Mouse (Mus musculus) forebrain, embryonic 16.5 days (tissue): ENCODE results near the gene Olfr39. TPM values are rescaled to one million over a fixed set of nuclear protein-coding genes. Genes with fewer than 3 reads are reported as not detected.
"Not testable (repeated sequence)": the region's sequence is repeated elsewhere in the genome, so short reads cannot be mapped to it uniquely, and the experiment has no call there.

Source experiments
- ATAC-seq: fragments of 200-750 bp; cut with Nextera tagmentation; 2 replicates; pipeline ENCODE4 v1.8.0; 2017; ENCODE audit warnings: mild to moderate bottlenecking, moderate library complexity
- H3K27ac ChIP-seq: fragments of 300-500 bp; sonication (generic); 2 replicates; pipeline ENCODE4 v1.5.1; 2014; ENCODE audit warnings: low read length, control low read depth
- H3K27me3 ChIP-seq: fragments of 300-500 bp; sonication (generic); replicated peaks from 2 replicates; pipeline ENCODE4 v1.6.1; 2014; ENCODE audit warnings: low read length; ENCODE audit not compliant: control insufficient read depth, insufficient read depth
- H3K36me3 ChIP-seq: fragments of 300-500 bp; sonication (generic); 2 replicates; pipeline ENCODE4 v1.6.1; 2014; ENCODE audit not compliant: control insufficient read depth, insufficient read depth
- H3K4me1 ChIP-seq: fragments of 300-500 bp; sonication (generic); replicated peaks from 2 replicates; pipeline ENCODE4 v1.6.1; 2014; ENCODE audit warnings: low read length; ENCODE audit not compliant: control insufficient read depth, insufficient read depth
- H3K4me2 ChIP-seq: fragments of 300-500 bp; sonication (generic); 2 replicates; pipeline ENCODE4 v1.6.1; 2014; ENCODE audit warnings: mild to moderate bottlenecking, low read length, control low read depth
- H3K4me3 ChIP-seq: fragments of 300-500 bp; sonication (generic); replicated peaks from 2 replicates; pipeline ENCODE4 v1.5.1; 2014; ENCODE audit warnings: mild to moderate bottlenecking, low read length, control low read depth
- H3K9ac ChIP-seq: fragments of 300-500 bp; sonication (generic); replicated peaks from 2 replicates; pipeline ENCODE4 v1.6.1; 2014; ENCODE audit warnings: low read depth, low read length, control low read depth
- H3K9me3 ChIP-seq: fragments of 300-500 bp; sonication (generic); 2 replicates; pipeline ENCODE4 v1.6.1; 2016; ENCODE audit warnings: low read length; ENCODE audit not compliant: control insufficient read depth
- WGBS: fragments of 180-500 bp; shearing (Covaris S2); extraction: QIAGEN DNeasy Blood & Tissue Kit; methylation state at CpG from one replicate; pipeline ENCODE4 v1.1.7; 2014; 5-methylcytosine and 5-hydroxymethylcytosine counted together
- polyA plus RNA-seq: library from polyadenylated mRNA; unstranded; fragments of >200 nt; fragmentation: Nextera tagmentation; extraction: Ambion mirVana; gene quantifications from 2 replicates; pipeline ENCODE4 v1.2.1, GENCODE M21; 2015

The Olfr39 gene
- polyA plus RNA-seq = not detected in 2 replicates

DNA sequence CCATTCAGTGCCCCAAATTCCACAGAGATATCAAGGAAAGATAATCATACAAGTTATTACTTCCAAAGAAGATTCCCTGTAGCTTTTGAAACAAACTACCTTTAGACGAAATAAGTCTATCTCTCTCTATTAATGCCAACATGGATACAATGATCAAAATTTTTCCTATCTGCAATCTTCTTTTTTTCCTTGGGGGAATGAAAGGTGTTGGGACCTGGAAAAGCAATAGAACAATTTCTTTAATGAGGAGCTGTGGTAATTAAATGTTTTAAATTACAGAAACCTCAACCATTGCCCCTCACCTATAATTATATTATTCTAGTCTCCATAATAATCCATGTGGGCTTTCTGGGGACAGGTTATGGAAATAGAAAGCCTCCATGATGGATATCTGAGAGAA lies at the start of gene Olfr39:
TSS of gene Olfr39 (plus strand) at position 301 of the 400 bp plus-strand sequence.
- no peak within 1 kb of the TSS for H3K9ac ChIP-seq
- no peaks in the 10 kb centered on the region for H3K27me3 ChIP-seq
- no peaks in the 10 kb centered on the region for H3K36me3 ChIP-seq
- H3K4me3 ChIP-seq = no peak within 1 kb of the TSS
- H3K4me1 ChIP-seq = no peaks in the 10 kb centered on the region
- whole genome bisulfite sequencing = 87% methylated on average over 1 of the region's 1 CpGs
- H3K9me3 ChIP-seq = no peaks in the 10 kb centered on the region
- no peak for ATAC-seq
- no peak within 1 kb of the TSS for H3K27ac ChIP-seq
- no peak within 1 kb of the TSS for H3K4me2 ChIP-seq

DNA sequence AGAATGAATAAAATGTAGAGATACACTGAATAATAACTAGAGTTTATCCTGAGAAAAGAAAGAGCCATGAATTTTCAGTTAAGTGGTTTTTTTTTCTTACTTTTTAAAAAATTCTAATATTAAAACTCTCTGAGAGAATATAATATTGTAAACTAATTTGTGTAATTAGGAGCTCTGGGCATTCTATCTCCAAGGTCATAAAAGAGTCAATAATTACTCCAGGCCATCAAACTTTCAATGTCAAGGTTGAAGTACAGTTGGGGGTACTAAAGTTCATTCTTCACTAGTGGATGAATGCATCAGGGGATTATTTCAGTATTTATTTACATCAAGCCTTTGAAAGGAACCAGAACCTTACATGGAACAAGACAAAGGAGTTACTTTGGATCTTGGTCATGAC lies 45.3 kb upstream of the Olfr39 start, which contains the start of gene Olfr872:
TSS of gene Olfr872 (plus strand) at position 301 of the 400 bp plus-strand sequence.
- Histone ChIP-seq H3K4me3 (no peak within 1 kb of the TSS), H3K27ac (no peak within 1 kb of the TSS), H3K27me3 (no peaks in the 10 kb centered on the region), H3K36me3 (no peaks in the 10 kb centered on the region), H3K4me1 (no peaks in the 10 kb centered on the region), H3K4me2 (no peak within 1 kb of the TSS), H3K9me3 (no peaks in the 10 kb centered on the region), H3K9ac (no peak within 1 kb of the TSS)
- no peak for ATAC-seq

- H3K27me3 ChIP-seq = no peaks in the 10 kb centered on the region
- 67% methylated on average over 2 of the region's 2 CpGs for WGBS
- no peak overlapping the region for H3K9ac ChIP-seq
- no peaks in the 10 kb centered on the region for H3K4me1 ChIP-seq
- H3K36me3 ChIP-seq = no peaks in the 10 kb centered on the region
- H3K4me2 ChIP-seq = no peak overlapping the region
- no peak overlapping the region for H3K4me3 ChIP-seq
- H3K9me3 ChIP-seq = 0 out of 2 replicates have a peak, but pooled peaks cover under 1% of the 10 kb centered on the region
- no peak overlapping the region for H3K27ac ChIP-seq
- ATAC-seq = no peak
Measured at GRCm38 (mm10) chr9:20237378-20237777, 44.8 kb upstream of the Olfr39 start.

- not testable (repeated sequence) for H3K27ac ChIP-seq, H3K9me3 ChIP-seq, H3K36me3 ChIP-seq, H3K4me3 ChIP-seq, H3K4me1 ChIP-seq, ATAC-seq, H3K4me2 ChIP-seq, H3K9ac ChIP-seq, H3K27me3 ChIP-seq
- 74% methylated on average over 5 of the region's 5 CpGs for WGBS
Measured at GRCm38 (mm10) chr9:20295562-20295961, 13.4 kb downstream of the Olfr39 start.

DNA sequence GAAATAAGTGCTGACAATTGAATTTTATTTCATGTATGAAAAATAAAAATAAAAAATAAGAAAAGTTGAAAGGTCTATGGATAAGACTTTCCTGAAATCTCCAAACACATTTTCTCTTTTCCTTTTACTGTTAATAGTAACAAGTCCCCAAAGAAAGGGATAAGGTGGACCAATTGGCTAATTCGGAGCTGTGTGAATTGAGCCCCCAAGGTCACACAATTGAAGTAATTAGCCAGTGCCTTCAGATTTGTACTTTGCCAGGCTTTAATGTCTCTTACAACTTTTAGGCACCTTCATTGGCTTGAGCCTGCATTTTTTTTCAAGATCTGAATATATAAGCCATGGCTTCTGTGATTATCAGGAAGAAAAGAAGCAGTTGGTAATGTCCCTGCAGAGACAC lies 16.1 kb downstream of the Olfr39 start, which contains the start of gene Olfr873:
TSS of gene Olfr873 (plus strand) at position 301 of the 400 bp plus-strand sequence.
- H3K27me3 ChIP-seq = no peaks in the 10 kb centered on the region
- H3K4me2 ChIP-seq = no peak within 1 kb of the TSS
- H3K9me3 ChIP-seq = no peaks in the 10 kb centered on the region
- no peak within 1 kb of the TSS for H3K27ac ChIP-seq
- no peak within 1 kb of the TSS for H3K9ac ChIP-seq
- H3K4me1 ChIP-seq = no peaks in the 10 kb centered on the region
- no peaks in the 10 kb centered on the region for H3K36me3 ChIP-seq
- H3K4me3 ChIP-seq = no peak within 1 kb of the TSS
- WGBS = 82% methylated on average over 1 of the region's 1 CpGs
- ATAC-seq = no peak

- no peak within 1 kb of the TSS for H3K4me2 ChIP-seq
- H3K27ac ChIP-seq = no peak within 1 kb of the TSS
- no peaks in the 10 kb centered on the region for H3K9me3 ChIP-seq
- ATAC-seq = no peak
- H3K9ac ChIP-seq = no peak within 1 kb of the TSS
- no peak within 1 kb of the TSS for H3K4me3 ChIP-seq
- no peaks in the 10 kb centered on the region for H3K4me1 ChIP-seq
- no peaks in the 10 kb centered on the region for H3K27me3 ChIP-seq
- H3K36me3 ChIP-seq = no peaks in the 10 kb centered on the region
Measured at GRCm38 (mm10) chr9:20335994-20336393, 53.8 kb downstream of the Olfr39 start, which contains the start of gene Olfr18. TSS of gene Olfr18 (minus strand) at chr9:20336094.

Other genes starting within 250 kb of the Olfr39 start
- gene Olfr867, start 224.8 kb upstream of the Olfr39 start, polyA plus RNA-seq = not detected in 2 replicates
- not detected in 2 replicates for gene Olfr868, start 183.7 kb upstream of the Olfr39 start, polyA plus RNA-seq
- gene Olfr869, start 153.3 kb upstream of the Olfr39 start, polyA plus RNA-seq = not detected in 2 replicates
- gene Olfr870, start 108.3 kb upstream of the Olfr39 start, polyA plus RNA-seq = not detected in 2 replicates
- gene Olfr871, start 70.1 kb upstream of the Olfr39 start, polyA plus RNA-seq = not detected in 2 replicates
- gene Olfr872, start 45.2 kb upstream of the Olfr39 start, polyA plus RNA-seq = not detected in 2 replicates
- gene Olfr873, start 16.2 kb downstream of the Olfr39 start, polyA plus RNA-seq = not detected in 2 replicates
- gene Olfr18, start 53.7 kb downstream of the Olfr39 start, polyA plus RNA-seq = not detected in 2 replicates
- 47.2 and 51.2 TPM in 2 replicates for gene Zfp560, start 102.8 kb downstream of the Olfr39 start, polyA plus RNA-seq
- 21.8 and 26.9 TPM in 2 replicates for gene Zfp26, start 177.8 kb downstream of the Olfr39 start, polyA plus RNA-seq
- gene Zfp426, start 210.4 kb downstream of the Olfr39 start, polyA plus RNA-seq = 35.7 and 36.7 TPM in 2 replicates
- gene Zfp266, start 239.1 kb downstream of the Olfr39 start, polyA plus RNA-seq = 173 and 186 TPM in 2 replicates